Mouse (Mus musculus) thymus, postnatal 10 days (tissue): ENCODE measurements around the gene Kndc1.

Source experiments
- DNase-seq, 2 experiments: peaks; one replicate each; pipeline ENCODE4 v3.0.0; 2021; ENCODE audit warnings: low spot score in 2 of 2

Kndc1 gene

DNA sequence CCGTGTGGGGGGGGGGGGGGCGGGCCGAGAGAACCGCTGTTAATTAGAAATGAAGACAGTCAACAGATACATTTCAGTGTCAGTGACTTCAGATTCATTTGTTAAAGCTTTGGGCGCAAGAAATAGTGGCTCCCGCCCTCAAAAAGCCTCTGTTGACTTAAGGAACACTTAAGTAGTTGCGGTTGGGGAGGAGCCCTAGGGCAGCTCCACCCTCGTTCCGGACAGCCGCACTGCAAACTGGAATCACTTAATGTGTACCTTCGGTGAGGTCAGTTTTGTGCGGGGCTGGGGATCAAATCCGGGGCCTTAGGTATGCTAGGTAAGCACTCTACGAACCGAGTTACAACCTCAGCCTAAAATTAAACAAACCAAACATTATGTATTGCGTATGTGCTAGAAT, 56.6 kb downstream of the Kndc1 start:
- DNase-seq: no peak

DNA sequence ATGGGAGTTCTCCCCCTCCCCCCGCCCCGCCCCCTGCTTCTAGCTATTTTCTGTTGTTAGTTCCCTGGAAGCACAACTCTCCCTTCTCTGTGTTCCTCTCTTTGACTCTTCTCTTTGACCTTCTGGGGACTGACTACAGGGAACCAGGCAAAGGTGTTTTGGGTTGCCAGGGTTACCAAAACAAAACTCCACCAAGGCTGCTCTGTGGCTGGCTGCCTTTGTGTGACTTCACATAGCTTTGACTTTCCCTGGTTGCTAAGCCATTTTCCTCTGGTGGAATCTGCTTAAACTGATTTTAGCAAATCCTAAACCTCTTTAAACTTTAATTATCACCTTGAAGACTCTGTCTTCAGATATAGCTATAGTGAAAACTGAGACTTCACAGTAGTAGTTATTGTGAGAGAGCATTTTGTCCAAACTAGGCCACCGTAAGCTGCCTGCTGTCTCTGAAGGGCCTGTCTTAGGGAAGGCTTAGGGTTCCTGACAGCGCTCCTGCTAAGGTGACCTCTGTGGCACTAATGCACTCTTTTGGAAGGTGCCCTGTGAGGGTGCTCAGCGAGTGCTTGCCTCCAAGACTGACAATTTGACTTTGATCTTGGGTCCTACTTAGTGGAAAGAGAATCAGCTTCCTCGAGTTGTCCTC, 57.6 kb downstream of the Kndc1 start:
- DNase-seq: no peak

DNA sequence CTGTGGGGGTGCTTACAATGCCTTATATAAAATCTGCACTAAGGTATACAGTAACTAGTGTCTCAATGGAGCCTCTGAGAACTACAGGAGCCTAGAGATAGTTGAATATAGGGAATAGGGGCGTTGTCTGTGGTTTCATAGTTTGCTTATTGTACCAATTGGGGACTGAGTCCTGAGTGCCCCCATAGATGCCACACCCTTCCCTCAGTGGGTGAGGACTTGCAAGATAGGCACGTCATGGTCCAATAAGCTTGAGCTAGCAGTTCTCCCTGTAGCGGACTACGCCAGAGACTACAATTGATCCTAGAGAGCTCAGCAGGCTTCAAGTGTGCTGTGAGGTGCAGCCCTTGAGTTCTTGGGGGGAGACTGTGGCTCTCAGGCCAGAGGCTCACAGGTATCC, 61.0 kb downstream of the Kndc1 start:
- no peak for DNase-seq

DNA sequence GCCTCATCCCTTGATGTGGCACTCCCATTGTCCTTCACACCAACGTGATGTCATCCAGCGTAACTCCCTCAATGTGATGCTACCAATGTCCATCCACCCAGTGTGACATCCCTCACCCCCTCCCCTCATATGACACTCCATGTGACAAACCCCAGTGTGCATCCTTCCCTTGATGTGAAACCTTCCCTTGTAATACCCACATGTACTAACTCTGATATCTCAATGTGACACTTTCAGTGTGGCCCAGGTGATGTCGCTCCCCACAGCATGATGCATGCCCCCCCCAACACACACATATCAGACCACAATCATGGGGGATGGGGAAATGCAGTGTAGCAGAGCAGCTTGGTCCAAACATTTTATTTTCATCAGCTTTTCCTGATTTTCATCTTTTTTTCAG, 62.2 kb downstream of the Kndc1 start:
- DNase-seq: no peak

DNA sequence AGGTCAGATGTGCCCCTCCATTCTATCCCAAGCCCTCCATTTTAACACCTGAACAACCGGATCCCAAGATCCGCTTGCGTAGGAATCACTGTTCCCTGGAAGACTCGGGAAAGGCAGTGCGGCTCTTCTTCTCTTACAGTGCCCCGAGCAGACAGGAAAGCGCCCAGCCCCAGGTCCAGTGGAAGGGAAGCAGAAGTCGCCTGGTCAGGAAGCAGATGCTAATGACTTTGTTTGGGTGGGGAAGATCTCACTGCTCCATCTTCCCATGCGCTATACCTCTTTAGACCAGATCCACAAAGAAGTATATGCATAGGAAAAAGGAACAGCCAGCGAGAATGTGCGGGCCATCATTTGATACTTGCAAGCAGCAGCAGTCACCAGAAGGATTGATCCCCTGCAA, 62.9 kb downstream of the Kndc1 start:
- no peak for DNase-seq

DNA sequence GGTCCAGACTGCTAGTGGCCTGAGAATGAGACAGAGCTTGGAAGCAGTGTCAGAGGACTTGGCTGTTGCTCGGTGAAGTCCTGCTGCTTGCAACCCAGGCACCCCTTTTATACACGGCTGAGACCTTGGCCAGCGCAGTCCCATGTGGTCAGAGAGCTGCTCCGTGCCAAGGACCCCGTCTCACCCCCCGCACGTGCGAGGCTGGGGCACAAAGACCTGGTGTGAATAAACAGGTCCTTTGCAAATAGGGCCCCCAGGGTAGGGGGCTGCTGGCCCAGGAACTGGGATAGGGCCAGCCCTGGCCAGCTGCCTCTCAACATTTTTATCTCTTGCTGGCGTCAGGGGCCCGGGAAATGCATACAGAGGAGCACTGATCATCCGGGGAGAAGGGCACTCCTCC, 63.5 kb downstream of the Kndc1 start:
- no peak for DNase-seq

DNA sequence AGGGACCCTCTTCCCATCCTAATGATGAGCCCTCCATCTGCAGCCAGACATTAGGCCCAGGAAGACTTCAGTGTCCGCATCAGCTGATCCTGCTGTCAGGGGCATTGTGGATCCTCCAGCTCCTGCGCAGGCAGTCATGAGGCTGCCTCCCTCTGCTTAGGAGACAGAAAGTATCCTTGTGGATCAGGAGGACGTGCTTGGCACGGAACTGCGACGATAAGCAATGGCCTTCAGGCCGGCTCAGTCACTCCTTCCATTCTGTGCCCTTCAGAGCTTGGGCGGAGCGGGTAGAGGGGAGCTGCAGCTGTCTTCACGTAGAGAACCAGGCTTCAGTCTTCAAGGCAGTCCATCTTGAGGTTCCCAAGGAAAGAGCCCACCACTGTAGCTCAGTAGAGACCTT, 66.6 kb downstream of the Kndc1 start:
- no peak for DNase-seq

DNA sequence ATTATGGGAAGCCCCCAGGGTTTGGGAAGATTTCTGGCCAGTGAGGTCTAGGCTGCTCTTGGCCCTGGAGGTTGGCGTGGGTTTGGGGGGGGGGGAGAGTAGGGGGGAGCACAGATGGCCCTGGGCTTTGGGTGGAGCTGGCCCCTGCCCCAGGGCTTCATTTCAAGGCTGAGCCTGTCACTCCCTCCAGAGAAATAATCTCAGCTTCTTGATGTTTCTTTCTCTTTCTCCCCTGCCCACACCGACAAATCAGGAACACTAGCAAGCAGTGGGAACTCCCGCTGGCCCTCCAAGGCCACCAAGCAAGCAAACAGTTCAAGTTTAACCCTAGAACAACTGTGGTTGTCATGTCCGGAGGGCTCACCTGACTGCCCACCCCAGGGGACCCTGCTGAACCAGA, 69.3 kb downstream of the Kndc1 start:
- no peak for DNase-seq

DNA sequence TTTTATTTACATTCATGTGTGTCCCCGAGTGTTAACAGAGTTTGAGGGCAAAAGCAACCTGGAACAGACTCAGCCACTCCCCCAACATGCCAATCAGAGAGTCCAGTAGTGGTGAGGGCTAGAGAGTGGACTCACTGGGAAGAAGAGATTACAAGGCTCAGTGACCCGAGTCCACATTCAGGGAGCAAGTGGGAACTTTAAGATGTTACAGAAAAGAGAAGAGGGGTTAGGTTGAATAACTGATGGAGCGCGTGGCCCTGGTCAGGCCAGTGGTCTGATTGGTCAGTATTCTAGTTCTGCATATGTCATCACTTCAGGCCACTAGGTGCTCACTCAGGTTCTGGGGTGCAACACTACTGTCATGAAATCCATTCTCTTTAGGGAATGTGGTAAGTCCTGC, 72.7 kb downstream of the Kndc1 start:
- DNase-seq: no peak

DNA sequence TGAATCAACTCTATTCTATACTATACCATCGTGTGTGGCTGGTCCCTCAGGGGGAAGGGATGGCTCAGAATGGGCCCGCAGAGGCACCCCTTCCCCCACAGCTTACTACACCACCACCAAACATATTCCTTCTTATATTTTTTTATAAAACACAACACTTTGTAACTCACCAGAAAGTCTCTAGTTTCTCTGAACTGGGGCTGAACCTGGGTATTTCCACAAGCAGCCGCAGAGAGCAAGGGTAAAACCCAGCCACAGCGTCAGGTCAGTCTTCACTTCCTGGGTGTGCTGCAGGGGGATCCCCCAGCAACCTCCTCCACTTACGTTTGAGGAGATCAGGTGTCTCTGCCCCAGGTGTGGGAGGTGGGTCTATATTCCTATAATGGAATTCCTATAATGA, 73.9 kb downstream of the Kndc1 start:
- no peak for DNase-seq

DNA sequence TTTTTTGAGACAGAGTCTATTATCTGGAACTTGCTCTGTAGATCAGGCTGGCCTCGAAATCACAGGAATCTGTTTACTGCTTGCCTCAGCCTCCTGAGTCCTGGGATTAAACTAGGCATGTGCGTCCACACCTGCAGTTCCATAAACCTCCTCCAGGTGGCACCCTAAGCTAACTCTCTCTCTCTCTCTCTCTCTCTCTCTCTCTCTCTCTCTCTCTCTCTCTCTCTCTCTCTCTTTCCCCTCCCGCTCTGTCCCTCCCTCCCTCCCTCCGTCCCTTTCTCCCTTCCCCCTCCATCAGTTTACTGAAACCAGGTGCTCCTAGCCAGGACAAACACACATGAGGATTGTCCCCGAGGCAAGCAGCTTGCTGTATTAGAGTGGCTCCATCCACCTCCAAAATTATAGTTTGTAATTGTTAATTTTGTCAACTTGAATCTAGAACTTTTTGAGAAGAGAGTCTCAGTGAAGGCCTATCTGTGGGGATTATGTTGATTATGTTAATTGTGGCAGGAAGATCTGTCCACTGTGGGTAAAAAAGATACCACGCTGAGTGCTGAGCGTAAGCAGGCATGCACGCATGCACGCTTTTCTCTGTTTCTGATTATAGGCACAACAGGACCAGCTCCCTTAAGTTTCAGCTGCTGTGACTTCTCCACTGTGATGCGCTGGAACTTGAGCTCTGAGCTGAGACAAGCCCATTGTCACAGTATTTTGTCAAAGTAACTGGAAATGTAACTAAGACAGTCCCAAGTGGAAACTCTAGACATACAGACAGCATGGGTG, 75.0 kb downstream of the Kndc1 start:
- DNase-seq: peak; percentile 55 to 79

DNA sequence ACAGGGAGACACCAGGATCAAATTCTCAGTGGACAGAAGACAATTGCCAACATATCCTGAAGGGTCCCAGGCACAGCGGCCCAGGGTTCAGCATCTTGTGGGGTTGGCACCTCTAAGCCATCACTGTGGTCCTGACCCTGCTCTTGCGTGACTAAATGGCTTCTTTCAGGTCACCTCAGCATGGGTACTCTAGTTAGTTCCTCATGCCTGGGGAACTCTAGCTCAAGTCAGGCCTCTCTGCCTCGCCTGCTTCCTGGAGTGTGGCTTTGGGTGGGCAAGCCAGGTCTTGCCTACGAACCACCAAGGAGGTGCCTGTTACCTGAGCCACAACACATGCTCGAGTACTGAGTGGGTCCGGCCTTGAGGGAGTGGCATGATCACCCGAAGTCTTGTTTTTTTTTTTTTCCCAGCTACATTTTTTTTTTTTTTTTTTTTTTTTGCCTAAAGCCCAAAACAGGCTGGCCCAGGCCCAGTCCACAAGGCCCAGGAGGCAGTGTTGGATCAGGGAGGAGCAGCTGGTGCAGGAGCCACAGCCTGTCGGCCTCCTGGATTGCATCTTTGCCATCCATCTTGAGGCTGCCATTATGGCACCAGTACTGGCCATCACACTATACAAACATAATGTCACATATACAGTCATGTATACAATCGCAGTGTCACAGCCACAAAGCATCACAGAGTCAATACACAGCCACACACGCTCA, 75.9 kb downstream of the Kndc1 start:
- no peak for DNase-seq

DNA sequence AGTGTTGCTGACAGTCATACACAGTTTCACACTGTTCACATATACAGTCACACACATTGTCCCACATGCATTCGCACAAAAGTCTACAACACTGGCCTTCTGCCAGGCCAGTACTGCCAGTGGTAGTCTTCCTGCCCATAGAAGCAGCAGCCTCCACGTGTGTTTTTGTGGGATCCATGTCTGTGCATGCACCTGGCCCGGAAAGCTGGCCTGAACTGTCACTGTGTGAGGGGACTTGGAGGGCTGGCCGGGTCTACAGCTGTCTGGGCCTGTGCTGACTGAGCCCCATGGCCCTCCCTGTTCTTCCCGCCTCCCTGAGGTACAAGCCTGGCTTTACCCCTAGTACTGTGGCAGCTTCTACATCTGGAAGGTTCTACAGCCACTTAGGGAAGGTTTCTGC, 76.5 kb downstream of the Kndc1 start:
- DNase-seq: no peak

DNA sequence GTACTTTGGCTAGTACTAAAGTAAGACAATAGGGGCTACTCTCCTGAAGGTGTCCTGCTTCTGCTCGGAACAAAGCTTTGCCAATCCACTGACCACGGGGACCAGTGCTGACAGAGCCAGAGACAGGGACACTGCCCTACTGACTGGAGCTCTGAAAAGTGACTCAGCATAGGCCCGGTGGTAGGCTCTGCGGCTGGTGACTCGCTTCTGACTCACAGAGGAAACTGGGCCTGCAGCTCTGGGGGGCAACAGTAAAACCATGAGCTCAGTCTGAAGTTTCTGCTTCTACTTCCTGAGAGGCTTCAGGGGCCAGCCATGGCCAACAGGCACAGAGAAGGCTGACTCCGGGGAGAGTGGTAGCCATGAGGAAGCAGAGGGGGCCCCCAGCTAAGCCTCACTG, 76.9 kb downstream of the Kndc1 start:
- no peak for DNase-seq

DNA sequence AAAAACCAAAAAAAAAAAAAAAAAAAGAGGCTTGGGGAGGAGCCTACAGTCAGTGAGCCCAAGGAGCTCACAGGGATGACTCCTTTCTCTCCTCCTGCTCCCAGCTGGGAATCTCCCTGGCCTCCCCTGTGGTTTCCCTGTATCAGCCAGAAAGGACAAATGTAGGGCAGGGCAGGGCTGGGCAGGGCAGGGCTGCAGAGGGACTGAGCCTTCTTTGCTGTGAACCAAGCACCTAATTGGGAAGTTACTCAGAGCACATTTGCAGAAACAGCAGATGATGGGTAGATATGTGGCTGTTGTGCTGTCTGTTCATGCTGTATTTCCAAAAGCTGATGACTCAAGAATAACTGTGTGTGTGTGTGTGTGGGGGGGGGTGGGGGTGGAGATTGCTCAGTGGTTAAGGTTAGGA, 78.4 kb downstream of the Kndc1 start:
- no peak for DNase-seq

DNA sequence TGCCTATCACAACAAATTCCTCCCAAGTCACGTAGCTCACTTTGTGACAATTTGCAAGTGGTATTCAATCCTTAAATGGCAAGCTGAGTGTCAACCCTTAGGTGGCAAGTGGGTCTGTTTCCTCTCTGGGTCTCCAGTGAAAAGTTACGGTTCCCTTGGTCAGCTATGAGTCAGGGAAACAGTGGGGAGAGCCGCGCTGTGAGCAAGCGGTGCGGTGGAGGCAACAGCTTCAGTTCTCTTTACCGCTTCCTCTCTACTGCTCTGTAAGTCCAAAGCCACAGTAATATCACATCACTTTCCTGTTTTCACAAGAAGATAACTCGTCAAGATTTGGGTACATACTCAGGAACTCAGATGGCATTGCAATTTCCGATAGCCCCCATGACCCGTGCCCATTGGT, 79.8 kb downstream of the Kndc1 start:
- no peak for DNase-seq

DNA sequence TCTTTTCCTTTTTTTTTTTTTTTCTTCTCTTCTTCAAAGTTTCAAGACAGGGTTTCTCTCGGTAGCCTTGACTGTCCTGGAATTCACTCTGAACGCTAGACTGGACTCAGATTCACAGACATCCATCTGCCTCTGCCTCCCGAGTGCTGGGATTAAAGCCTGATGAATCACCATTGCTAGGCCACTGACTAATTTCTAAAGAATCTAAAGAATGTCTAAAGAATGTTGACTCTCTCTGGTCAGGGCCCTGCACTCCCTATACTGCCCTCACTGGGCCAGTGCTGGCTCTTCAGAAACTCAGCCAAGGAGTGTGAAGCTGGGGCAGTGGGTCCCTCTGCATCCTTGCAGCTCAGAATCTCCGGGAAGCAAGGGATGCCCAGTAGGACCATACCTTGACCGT, 81.0 kb downstream of the Kndc1 start:
- no peak for DNase-seq

DNA sequence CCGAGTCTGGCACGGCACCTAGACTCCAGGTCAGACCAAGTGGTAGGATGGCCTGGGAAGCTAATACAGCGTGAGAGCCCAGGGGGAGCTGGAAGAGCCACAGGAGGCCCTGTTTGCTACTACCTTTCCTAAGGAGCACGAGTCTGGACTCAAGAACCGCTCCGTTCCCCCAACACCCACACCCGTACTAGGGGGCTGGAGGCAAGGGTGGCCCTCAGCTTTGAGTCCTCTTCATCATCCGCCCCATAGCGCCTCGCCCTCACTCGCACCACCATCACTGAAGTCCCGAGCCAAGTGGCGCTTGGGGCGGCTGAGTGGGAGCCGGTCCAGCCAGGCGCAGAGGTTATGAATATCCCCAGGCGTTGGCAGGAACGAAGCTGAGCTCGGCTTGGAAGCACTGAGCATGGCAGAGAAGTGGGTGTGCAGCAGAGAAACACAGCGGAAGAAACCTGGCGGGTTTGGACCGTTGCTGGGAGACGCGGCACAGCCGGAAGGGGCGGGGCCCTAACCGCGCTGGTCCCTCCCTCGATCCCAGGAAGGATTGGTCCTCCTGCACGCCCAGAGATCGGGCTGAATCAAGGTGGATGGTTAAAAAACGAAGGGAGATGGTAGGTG, 83.9 kb downstream of the Kndc1 start, which contains the start of gene 6430531B16Rik:
Gene 6430531B16Rik (minus strand): TSS at position 478 of the 615 bp plus-strand sequence.
- peak; percentile 54 to 67 for DNase-seq

DNA sequence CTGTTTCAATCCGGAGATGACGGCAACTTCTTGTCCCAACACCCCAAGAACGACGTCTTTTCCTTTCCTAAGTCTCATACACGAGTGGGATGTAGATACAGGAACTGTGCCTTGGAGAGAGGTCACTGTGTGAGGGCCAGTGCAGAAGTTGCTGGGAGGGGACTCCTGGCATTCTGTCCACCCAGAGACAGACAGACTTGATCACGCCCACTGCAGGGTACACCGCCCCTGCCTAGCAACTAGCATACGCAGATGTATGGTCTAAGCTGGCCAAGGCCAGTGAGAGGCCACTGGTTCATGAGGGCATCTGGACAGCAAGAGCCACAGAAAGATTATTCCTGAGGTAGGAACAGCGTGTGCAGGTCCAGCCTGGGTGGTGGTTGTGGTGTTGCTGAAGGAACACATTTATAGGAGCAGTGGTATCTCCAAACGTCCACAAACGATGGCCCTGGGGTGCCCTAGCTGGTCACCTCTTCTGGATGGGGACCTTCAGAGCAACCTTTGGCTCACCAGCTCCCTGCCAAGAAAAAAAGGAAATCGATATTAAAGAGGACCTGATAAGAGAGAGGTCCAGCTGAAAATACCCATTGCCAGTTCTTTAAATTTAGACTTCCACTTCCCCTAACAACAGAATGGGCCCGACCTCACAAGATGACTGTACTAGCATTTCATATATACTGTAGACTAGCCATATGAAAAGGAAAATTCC, 84.7 kb downstream of the Kndc1 start:
- no peak for DNase-seq

DNA sequence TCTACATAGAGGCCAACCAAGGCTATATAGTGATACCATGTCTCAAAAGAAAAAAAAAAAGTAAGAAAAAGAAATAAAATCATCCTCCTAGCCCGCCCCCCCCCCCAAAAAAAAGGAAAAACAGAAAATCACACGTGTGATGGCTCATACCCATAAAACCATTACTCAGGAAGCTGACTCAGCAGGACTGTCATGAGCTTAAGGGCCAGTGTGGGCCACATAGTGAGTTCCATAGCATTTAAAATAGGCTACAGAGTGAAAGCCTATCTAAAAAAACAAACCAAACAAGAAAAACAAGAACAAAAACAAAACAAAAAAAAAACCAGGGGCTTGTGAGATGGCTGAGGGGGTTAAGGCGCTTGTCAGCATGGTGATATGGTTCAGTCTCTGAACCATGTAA, 86.3 kb downstream of the Kndc1 start:
- DNase-seq: no peak

DNA sequence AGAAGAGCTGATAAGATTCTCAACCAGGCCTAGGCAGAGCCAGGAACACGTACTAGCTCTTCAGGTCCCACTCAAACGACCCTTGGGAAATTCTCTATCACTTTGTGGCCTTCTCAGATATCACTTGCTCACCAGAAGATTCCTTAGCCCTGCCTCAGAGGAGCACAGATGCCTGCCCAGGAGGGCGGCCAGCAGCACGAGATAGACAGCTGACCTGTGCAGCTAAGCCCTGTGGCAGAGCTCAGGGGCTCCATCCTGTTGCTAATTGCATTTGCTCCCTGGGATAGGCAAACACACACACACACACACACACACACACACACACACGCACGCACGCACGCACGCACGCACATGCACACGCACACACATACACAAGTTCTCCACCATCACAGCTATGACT, 87.6 kb downstream of the Kndc1 start:
- no peak for DNase-seq

DNA sequence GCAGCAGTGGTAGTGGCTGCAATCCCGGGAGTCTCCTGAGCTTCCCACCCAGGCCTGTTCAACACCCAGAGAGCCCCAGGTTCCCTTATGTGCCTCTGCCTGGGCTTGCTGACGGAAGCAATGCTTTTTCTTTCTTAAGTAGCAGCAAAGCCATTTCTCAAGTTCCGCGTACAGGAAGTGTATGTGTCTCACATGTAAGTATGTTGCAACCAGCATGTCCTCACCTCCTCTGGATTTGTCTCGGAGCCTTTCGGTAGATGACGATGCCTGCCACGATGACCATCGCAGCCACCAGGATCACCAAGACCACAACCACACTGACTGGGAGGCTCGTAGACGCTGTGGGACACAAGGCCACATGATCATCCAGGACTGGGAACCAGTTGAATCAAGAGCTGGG, 90.0 kb downstream of the Kndc1 start:
- no peak for DNase-seq
